ENCODE assay signal across 16 mouse cellular contexts in the genomic region with DNA sequence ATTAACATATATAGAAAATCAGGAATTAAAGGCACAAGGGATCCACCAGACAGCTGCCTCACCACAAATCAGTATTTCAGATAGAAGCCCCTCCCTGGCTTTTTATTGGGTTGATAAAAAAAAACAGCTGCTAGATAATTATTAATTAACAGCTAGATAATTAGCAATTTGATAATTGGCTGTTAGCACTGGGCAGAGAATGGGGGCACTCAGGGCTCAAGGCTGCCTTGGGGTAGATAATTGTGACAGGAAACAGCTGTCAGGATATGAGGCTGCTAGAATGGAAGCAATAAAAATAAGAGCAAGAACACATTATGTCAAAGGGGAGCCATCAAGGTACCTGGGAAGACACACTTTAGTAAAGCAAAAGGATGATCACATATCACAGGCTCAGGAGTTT. TPM values are rescaled to one million over a fixed set of nuclear protein-coding genes. Genes with fewer than 3 reads are reported as not detected.
"Had no signal": no experiment of that assay in that cellular context is flagged by ENCODE, and none has a peak within 500 bp of the region (broad histone marks: within the 10 kb centered on the region; RNA-seq: fewer than 3 reads in every experiment).

No protein-coding gene starts in this region.

- H3K27ac ChIP-seq: limb, embryonic 10.5 days; lung, embryonic 15.5 days; midbrain, embryonic 13.5 days had no signal

- H3K9ac ChIP-seq: lung, embryonic 15.5 days; midbrain, embryonic 13.5 days had no signal

- H3K36me3 ChIP-seq: limb, embryonic 10.5 days; lung, embryonic 15.5 days; midbrain, embryonic 13.5 days had no signal

- H3K27me3 ChIP-seq: lung, embryonic 15.5 days; midbrain, embryonic 13.5 days had no signal

- H3K4me2 ChIP-seq: liver, embryonic 11.5 days; lung, embryonic 15.5 days; midbrain, embryonic 13.5 days had no signal

- H3K4me3 ChIP-seq: limb, embryonic 10.5 days; lung, embryonic 15.5 days; midbrain, embryonic 13.5 days had no signal

- ATAC-seq: midbrain, embryonic 13.5 days had no signal

- DNase-seq: right cerebral cortex, postnatal 4 days; spleen, adult 18-20 months; thymus, adult 18-20 months; thymus, postnatal 14 days had no signal

- H3K9me3 ChIP-seq: limb, embryonic 10.5 days; lung, embryonic 15.5 days; midbrain, embryonic 13.5 days had no signal

RNA-seq across cellular contexts. Expression of gene Il27, which starts 50.2 kb away (rescaled TPM):
- total RNA-seq: layer of hippocampus, adult 8-10 months; layer of hippocampus, postnatal 14 days; left cerebral cortex, adult 18-20 months; left cerebral cortex, postnatal 14 days; midbrain, postnatal 0 days had no signal
- polyA plus RNA-seq: limb, embryonic 10.5 days; limb, embryonic 14.5 days; liver, embryonic 11.5 days; lung, embryonic 15.5 days; midbrain, embryonic 13.5 days; midbrain, postnatal 0 days; neural tube, embryonic 14.5 days; stomach, embryonic 14.5 days had no signal
